Mouse (Mus musculus) common myeloid progenitor, adult 5-6 weeks (primary cell): ENCODE data around the gene Ric3. TPM values are rescaled to one million over a fixed set of nuclear protein-coding genes. Genes with fewer than 3 reads are reported as not detected.

Experiments used
- ATAC-seq: replicated peaks from 2 replicates; pipeline ENCODE4 v1.8.0; 2016; ENCODE audit warnings: low read depth, mild to moderate bottlenecking, moderate TSS enrichment, inconsistent platforms; ENCODE audit not compliant: poor library complexity, severe bottlenecking
- total RNA-seq: library from RNA; stranded (forward); fragments of 200-1000, 187-1606 nt; gene quantifications from 2 replicates; pipeline ENCODE4 v1.2.3, GENCODE M21; 2017

Gene Ric3
- total RNA-seq, 1 experiment from 2014 or later, result 1.6 TPM

DNA sequence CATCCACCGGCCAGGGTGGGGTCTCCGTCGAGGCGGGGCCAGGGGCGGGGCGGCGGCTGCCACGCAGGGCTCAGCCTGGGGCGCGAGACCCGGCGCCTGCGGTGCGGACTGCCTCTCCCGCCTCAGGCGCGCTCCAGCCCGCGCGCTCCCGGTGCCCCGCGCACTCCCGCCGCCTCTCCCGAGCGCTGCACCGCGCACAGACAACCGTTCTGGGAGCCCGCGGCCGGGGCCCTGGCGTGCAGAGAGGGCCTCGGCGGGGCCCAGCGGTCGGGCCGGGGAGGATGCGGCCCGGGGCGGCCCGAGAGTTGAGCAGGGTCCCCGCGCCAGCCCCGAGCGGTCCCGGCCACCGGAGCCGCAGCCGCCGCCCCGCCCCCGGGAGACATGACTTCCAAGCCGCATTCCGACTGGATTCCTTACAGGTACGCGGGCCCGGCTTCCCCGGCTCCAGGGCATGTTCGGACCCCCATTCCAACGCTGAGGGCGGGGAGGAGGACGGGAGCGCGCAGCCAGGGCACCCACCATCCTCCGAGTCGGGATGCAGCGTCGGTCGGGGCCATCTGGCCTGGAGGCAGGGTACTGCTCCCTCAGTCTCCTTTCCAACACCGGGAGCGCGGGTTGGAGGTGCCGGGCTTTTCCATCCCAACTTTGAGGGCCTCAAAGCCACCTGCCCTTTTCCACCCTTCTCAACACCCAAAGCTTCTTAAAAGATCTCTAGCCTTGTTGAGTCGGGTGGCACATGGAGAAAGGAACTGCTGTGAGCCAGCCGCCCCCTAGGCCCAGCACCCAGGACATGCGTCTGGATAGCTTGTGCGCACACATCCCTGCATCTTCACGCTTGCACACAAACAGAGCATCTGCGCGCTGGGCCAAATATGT is 72.2 kb downstream of the Ric3 start:
- ATAC-seq, result no peak

DNA sequence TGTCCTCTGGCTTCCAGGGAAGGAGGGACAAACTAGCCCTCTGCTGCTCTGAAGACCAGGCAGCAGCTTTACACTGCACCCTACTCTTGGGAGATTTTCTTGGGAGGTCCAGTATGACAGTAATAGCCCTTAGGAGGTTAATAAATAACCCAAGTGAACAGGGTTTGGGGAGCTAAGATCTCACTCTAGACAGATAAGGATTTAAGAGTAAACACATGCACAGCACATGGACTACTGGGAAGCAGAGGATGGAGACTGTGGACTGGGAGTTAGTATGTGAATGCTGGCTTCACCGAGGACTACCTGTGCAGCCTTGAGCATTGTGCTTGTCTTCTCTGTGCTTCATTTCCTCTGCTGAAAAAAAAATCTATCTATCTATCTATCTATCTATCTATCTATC is 73.9 kb downstream of the Ric3 start:
- ATAC-seq, result no peak

DNA sequence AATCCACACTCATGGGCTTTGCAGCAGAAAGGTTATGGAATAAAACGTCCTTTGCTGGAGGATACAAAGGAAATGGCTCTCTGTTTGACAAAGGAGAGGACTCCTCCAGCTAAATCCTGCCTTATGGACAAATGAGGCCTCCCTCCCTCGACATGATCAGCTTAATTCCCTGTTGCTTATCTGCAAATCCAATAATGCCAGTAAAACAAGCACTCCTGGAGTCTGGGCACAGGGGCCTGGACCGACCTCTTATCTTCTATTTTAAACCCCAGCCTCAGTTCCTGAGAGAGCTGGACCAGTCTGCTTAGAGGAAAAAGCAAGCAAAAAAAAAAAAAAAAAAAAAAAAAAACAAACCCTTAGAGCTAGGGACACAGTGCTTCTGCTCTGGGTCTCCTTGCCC is 79.5 kb downstream of the Ric3 start:
- no peak for ATAC-seq

DNA sequence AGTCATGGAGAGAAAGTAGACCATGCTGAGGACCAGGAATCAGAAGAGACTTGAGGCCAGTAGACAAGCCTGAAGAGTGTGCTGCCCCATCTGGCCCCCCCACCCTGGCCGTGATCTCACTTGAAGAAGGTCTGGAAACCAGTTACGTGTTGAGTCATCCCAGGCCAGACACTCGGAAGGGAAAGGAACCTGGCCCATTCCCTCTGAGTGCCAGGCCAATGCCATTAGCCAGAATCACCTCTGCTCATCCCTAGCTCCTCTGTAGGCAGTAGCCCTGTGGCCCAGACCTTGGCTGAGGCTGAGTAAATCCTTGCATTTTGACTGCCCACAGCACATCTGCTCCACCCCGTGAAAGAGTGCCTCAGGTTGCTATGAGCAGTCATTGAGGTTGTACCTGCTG is 81.2 kb downstream of the Ric3 start:
- ATAC-seq, result no peak

DNA sequence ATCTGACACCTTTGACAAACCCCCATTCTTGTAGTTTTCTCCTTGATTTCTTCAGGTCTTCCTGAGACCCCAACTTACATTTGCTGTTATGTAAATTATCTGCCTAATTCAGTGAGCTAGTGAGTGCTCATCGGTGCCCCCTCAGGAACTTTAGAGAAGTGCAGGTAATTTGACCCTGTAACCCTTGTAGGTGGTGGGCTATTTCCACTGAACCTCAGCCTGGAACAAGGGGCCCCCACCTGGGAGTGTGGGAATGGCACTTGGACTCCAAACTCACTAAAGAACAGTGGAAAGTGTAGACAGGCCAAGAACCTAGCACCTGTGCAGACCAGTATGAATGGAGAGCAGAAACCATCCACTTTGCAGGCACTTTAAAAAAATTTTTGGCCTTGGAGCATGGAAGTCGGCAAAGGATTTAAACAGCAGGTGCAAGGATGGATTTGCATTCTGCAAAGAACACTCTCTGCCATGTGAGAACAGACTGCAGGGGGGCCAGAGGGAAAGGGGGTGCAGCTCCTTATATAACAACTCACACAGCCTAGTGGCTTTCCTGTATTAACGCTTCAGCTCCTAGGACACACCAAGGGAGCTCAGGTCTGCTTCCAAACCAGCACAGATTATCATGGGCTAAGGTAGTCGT is 82.7 kb downstream of the Ric3 start:
- peak; percentile 89 for ATAC-seq

DNA sequence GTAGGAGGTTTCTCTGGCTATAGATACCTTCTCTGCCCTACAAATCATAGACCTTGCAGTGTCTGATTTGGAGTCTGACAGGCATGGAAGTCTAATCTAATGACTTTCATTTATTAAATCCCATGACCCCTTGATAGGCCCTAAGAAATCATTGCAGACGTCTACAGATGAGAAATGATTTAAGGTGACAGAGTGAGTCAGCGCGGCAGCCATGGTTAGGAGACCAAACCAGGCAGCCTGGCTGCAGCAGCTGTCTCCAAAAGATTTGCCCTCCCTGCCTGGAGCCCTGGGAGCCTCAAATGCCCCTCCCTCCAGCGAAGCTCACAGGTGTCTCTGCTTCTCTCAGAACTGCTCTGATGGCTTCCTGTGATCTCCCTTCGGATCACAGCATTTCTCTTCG is 87.0 kb downstream of the Ric3 start:
- ATAC-seq, result no peak

DNA sequence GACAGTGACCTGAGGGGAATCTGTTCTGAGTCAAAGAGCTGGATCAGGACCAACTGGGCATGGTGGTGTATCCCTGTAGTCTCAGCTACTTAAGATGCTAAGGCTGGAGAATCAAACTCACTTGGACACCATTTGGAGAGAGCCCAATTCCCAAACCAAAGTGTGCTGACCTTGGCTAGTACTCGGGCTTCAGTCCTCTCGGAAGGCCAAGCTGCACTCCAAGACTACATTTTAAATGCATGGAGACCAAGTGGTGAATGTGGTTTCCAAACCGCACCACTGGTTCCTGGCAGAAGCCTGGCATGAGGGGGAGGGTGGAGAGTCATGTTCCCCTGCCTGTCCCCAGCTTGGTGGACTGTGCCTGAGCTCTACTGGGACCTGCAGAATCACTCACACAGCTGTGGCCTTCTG is 89.2 kb downstream of the Ric3 start:
- no peak for ATAC-seq

DNA sequence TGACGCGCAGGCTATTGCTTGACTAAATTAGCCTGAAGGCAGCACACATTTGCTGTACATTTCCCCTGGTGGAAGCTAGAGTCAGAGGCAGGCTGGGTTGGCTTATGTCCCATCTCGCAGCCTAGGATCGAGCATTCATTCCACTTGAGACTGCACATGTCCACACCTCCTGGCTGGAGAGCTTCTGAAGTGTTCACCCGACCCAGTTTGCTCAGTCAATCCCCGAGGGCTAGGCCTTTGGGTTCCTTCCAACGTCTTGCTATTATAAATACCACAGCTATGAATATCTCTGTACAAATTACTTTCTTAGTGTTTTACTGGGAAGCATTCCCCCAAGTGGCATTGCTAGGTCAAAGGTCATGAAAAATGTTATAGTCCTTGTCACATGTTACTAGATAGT is 89.9 kb downstream of the Ric3 start:
- ATAC-seq, result no peak

DNA sequence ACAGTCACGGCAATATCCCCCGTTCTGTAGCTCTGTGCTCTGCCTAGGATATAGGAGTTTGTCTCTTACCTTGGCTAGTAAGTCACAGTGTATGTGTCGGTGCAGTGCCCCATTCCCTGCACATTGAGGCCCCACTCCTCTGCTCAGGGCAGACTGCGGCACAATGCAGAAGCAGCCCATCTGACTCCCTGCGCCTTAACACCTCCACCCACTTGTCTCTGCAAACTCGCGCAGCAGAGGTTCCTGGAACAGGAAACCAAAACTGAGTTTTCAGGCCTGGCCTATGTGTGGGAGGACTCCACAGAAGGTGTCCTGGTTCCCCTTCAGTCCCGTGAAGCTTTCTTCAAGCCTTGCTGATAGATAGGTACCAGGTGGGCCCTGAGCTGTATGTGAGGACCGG is 91.9 kb downstream of the Ric3 start:
- ATAC-seq, result no peak

DNA sequence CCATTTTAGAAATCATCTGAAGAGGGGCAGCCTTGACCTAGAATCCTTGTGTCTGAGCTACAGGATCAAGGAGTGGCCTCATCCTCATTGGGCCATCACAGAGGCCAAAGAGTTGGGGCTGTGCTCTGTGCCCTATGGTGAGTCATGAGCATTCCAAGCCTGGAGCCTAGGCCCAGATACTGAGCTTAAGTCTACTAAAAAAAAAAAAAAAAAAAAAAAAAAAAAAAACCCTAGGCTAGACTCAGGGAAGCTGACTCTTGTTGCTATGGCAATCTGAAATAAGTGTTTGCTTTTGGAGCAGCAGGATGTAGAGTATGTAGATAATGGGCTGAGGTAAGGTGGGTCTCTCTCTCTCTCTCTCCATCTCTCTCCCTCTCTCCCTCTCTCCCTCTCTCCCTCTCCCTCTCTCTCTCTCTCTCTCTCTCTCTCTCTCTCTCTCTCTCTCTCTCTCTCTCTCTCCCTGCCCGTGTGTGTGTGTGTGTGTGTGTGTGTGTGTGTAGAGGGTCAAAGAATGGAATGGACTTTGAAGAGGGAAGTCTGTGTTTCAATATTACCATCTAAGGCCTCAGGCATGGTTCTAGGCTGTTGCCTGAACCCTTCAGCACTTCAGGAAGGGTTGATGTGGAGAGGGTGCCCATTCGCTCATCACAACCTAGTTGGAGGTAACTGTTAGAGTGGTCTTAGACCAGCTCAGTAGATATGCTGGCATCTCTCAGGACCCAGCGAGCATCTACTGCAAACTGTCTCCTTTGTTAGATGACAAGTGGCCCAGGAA is 97.0 kb downstream of the Ric3 start:
- ATAC-seq, result no peak

Other genes with a start within 250 kb of the Ric3 start
- gene Olfr516, start 232.8 kb downstream of the Ric3 start, total RNA-seq, result not detected in 2 replicates
- gene Olfr517, start 211.0 kb downstream of the Ric3 start, total RNA-seq, result not detected in 2 replicates
- gene Olfr518, start 198.3 kb downstream of the Ric3 start, total RNA-seq, result not detected in 2 replicates
- not detected in 2 replicates for gene Olfr519, start 188.9 kb downstream of the Ric3 start, total RNA-seq
- 2.2 and 2.6 TPM in 2 replicates for gene Nlrp10, start 153.2 kb downstream of the Ric3 start, total RNA-seq
- gene Eif3f, start 148.9 kb downstream of the Ric3 start, total RNA-seq, result 74.2 and 99.5 TPM in 2 replicates
- gene Tub, start 133.0 kb downstream of the Ric3 start, total RNA-seq, result not detected in 2 replicates
- 3.1 and 7.5 TPM in 2 replicates for gene Lmo1, start 91.9 kb upstream of the Ric3 start, total RNA-seq